Mouse (Mus musculus) heart, adult 2 months (tissue): ENCODE data around the gene Pax6. TPM values are rescaled to one million over a fixed set of nuclear protein-coding genes. Genes with fewer than 3 reads are reported as not detected.

Experiments
- DNase-seq, 2 experiments: peaks; one replicate each; pipeline ENCODE4 v3.0.0; 2021
- H3K27ac ChIP-seq: fragments of 200-600 bp; 2 replicates; pipeline ENCODE4 v1.8.1; 2022
- H3K27me3 ChIP-seq: fragments of 200-500 bp; 2 replicates; pipeline ENCODE4 v1.6.1; 2012; ENCODE audit warnings: mild to moderate bottlenecking, low read length, inconsistent platforms, mixed read lengths; ENCODE audit not compliant: control insufficient read depth, insufficient read depth
- H3K36me3 ChIP-seq: fragments of 200-500 bp; 2 replicates; pipeline ENCODE4 v1.6.1; 2012; ENCODE audit warnings: low read length, inconsistent platforms; ENCODE audit not compliant: control insufficient read depth, insufficient read depth
- H3K4me1 ChIP-seq: fragments of 200-500 bp; 2 replicates; pipeline ENCODE4 v1.6.1; 2011; ENCODE audit warnings: low read length; ENCODE audit not compliant: control insufficient read depth, insufficient read depth
- H3K4me3 ChIP-seq: fragments of 200-600 bp; 2 replicates; pipeline ENCODE4 v1.8.1; 2022
- H3K79me2 ChIP-seq: fragments of 200-500 bp; replicated peaks from 2 replicates; pipeline ENCODE4 v1.6.1; 2012; ENCODE audit warnings: mild to moderate bottlenecking, inconsistent platforms, low read length, moderate library complexity, mixed read lengths; ENCODE audit not compliant: control insufficient read depth, insufficient read depth
- H3K9ac ChIP-seq: fragments of 200-500 bp; 2 replicates; pipeline ENCODE4 v1.6.1; 2012; ENCODE audit warnings: low read depth, mild to moderate bottlenecking, control low read depth, inconsistent platforms, low read length, mixed read lengths
- CTCF ChIP-seq: fragments of 200-600 bp; IDR thresholded peaks from 2 replicates; pipeline ENCODE4 v1.8.1; 2022; ENCODE audit warnings: antibody characterized with exemption, mild to moderate bottlenecking, moderate library complexity
- EP300 ChIP-seq: fragments of 200-500 bp; IDR thresholded peaks from 2 replicates; pipeline ENCODE4 v1.6.1; 2011; ENCODE audit warnings: low read depth, low read length, control low read depth; ENCODE audit not compliant: insufficient read depth
- POLR2A ChIP-seq: fragments of 200-500 bp; IDR thresholded peaks from 2 replicates; pipeline ENCODE4 v1.6.1; 2011; ENCODE audit warnings: mild to moderate bottlenecking, low read depth, low read length, control low read depth; ENCODE audit not compliant: insufficient read depth
- WGBS: fragments of 180-500 bp; shearing (Covaris S2); methylation state at CpG from one replicate; pipeline ENCODE4 v1.1.7; 2018; 5-methylcytosine and 5-hydroxymethylcytosine counted together
- intact Hi-C: fragments of 180-260 bp; cut with DNase I; formaldehyde crosslinking; loops from one replicate; pipeline ENCODE4 v1.15.1; 2025
- polyA plus RNA-seq: library from polyadenylated mRNA; depleted of rRNA; stranded (reverse); fragments of >200 nt; gene quantifications from 2 replicates; pipeline ENCODE4 v1.2.3, GENCODE M21; 2012
- total RNA-seq, 2 experiments: library from RNA; stranded (reverse); gene quantifications; 2 replicates each; pipeline ENCODE4 v1.2.3; 2021

The Pax6 gene
- total and polyA plus RNA-seq, 3 experiments = not detected

- no peak overlapping the region for H3K4me3 ChIP-seq
- peaks cover 2% of the 10 kb centered on the region for H3K4me1 ChIP-seq
- no peak overlapping the region for H3K27ac ChIP-seq
- intact Hi-C loops = no loop called here
- no peaks in the 10 kb centered on the region for H3K79me2 ChIP-seq
- whole genome bisulfite sequencing = 3% methylated on average over 6 of the region's 6 CpGs
- H3K9ac ChIP-seq = no peak overlapping the region
- TF ChIP-seq EP300 = no peak
- TF ChIP-seq POLR2A = no peak
- no peak for TF ChIP-seq CTCF
- H3K27me3 ChIP-seq = peaks cover 51% of the 10 kb centered on the region
- DNase-seq = peak in 1 of 2 experiments; percentile 10
- no peaks in the 10 kb centered on the region for H3K36me3 ChIP-seq
These were observed 4.4 kb downstream of the Pax6 start for GRCm38 (mm10) chr2:105673054-105673453.

- peaks cover 50% of the 10 kb centered on the region for H3K27me3 ChIP-seq
- WGBS = 5% methylated on average over 10 of the region's 10 CpGs
- TF ChIP-seq CTCF (no peak), EP300 (no peak), POLR2A (no peak)
These were observed 4.9 kb downstream of the Pax6 start for GRCm38 (mm10) chr2:105673631-105674060.

GRCm38 (mm10) chr2:105674061-105674874 lies 5.6 kb downstream of the Pax6 start:
- no peak for DNase-seq

More at GRCm38 (mm10) chr2:105673631-105674060, 4.9 kb downstream of the Pax6 start:
- Histone ChIP-seq H3K9ac (no peak overlapping the region), H3K36me3 (no peaks in the 10 kb centered on the region), H3K4me1 (peaks cover 2% of the 10 kb centered on the region), H3K27ac (no peak overlapping the region), H3K4me3 (peak overlapping the region; percentile 25), H3K79me2 (no peaks in the 10 kb centered on the region)
- intact Hi-C loops = no loop called here
- DNase-seq = peak; percentile 39 to 66

GRCm38 (mm10) chr2:105674875-105675729 lies 6.4 kb downstream of the Pax6 start:
- DNase-seq = peak in 1 of 2 experiments; percentile 55
- H3K4me3 ChIP-seq = peak overlapping the region; percentile 44
- intact Hi-C loops = no loop called here
- WGBS = 3% methylated on average over 49 of the region's 49 CpGs
- H3K36me3 ChIP-seq = no peaks in the 10 kb centered on the region
- no peak for TF ChIP-seq EP300
- TF ChIP-seq CTCF = no peak
- no peak for TF ChIP-seq POLR2A
- no peaks in the 10 kb centered on the region for H3K79me2 ChIP-seq
- H3K4me1 ChIP-seq = peaks cover 2% of the 10 kb centered on the region
- no peak overlapping the region for H3K27ac ChIP-seq
- no peak overlapping the region for H3K9ac ChIP-seq
- peaks cover 50% of the 10 kb centered on the region for H3K27me3 ChIP-seq

More at GRCm38 (mm10) chr2:105674061-105674874, 5.6 kb downstream of the Pax6 start:
- H3K36me3 ChIP-seq = no peaks in the 10 kb centered on the region
- H3K27ac ChIP-seq = no peak overlapping the region
- TF ChIP-seq POLR2A (no peak), EP300 (no peak), CTCF (no peak)
- peak overlapping the region; percentile 44 for H3K4me3 ChIP-seq
- intact Hi-C loops = no loop called here
- H3K27me3 ChIP-seq = peaks cover 51% of the 10 kb centered on the region
- 4% methylated on average over 36 of the region's 36 CpGs for WGBS
- no peak overlapping the region for H3K9ac ChIP-seq
- peaks cover 2% of the 10 kb centered on the region for H3K4me1 ChIP-seq
- no peaks in the 10 kb centered on the region for H3K79me2 ChIP-seq

- Histone ChIP-seq H3K36me3 (no peaks in the 10 kb centered on the region), H3K4me1 (peaks cover 2% of the 10 kb centered on the region), H3K4me3 (peak overlapping the region; percentile 44), H3K79me2 (no peaks in the 10 kb centered on the region), H3K9ac (no peak overlapping the region), H3K27me3 (peaks cover 51% of the 10 kb centered on the region), H3K27ac (no peak overlapping the region)
- intact Hi-C loops = no loop called here
- TF ChIP-seq CTCF = no peak
- 1% methylated on average over 11 of the region's 11 CpGs for WGBS
- DNase-seq = no peak
These were observed 7.0 kb downstream of the Pax6 start for GRCm38 (mm10) chr2:105675730-105676079.
